Mouse (Mus musculus) cerebellum, postnatal 14 days (tissue): ENCODE measurements around the gene Rpl10a.
A peak's percentile ranks its signal among the peaks of the same experiment; 100 is the strongest.

ENCODE experiments used
- DNase-seq, 2 experiments: peaks; one replicate each; pipeline ENCODE4 v3.0.0; 2021; ENCODE audit warnings: mixed read lengths in 2 of 2

The Rpl10a gene

GRCm38 (mm10) chr17:28360531-28361277 is 32.4 kb downstream of the Rpl10a start:
- DNase-seq = no peak

DNA sequence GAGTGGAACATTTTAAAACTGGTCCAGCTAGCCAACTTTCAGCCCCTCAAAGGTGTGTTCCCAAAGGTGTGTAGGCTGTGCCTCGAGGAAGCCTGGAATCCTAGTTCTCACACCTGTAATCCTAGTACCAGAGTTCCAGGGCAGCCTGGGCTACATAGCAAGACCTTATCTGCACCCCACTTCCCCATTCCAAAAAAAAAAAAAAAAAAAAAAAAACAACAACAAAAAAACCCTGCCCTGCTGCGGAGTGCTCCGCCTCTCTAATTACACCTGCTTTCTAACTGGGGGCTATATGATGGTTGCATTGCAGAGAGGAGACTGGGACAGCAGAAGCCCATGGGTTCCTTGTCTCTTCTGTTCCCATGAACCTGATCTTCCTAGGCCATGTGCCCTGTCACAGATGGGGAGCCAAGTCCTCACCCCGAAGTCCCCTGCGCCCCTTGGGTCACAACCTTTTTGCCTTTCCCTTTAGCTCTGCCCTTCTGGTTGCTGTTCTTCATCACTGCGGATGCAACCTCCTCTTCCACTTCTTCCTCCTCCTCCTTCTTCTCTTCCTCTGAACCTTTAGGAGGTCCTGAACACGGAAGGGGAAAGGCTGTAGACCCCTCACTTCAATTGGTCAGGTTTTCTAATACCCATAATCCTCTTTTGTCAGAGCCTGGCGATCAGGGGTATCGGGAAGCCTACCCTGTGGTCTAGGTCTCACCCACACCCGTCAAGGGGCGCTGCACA is 33.8 kb downstream of the Rpl10a start:
- no peak for DNase-seq

DNA sequence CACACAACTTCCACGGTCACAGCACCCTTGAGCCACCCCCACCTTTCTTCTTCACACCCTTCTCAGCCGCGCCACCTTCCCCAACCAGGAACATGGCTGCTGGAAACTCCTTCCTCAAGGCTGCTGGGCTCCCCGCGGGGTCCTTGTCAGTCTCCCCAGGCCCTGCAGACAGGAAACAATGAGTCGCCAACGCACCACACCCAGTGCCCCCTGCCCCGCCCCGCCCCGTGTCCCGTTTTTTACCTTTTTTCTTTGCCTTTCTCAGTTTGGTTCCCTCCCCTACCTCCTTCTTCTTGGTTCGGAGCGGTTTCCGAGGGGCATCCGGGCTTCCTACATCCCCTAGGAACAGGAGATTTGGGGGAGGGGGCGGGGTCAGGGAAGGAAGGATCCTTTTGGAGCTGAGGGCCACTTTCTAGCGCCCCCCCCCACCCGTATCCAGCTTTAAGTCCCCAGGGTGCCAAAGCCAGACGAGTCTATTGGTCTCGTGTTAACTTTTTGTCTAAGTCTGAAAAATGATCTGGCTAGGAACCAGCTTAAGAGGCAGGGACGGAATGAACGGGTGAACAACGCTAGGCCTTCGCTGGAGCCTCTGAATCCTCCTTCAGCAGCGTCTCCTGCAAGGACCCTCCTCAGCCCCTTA is 34.5 kb downstream of the Rpl10a start:
- no peak for DNase-seq

GRCm38 (mm10) chr17:28363507-28363906 is 35.2 kb downstream of the Rpl10a start:
- DNase-seq = no peak

- DNase-seq = no peak
These were observed 36.9 kb downstream of the Rpl10a start, which contains the start of gene Tulp1 for GRCm38 (mm10) chr17:28365122-28365521. TSS of gene Tulp1 (minus strand) at chr17:28365222.

DNA sequence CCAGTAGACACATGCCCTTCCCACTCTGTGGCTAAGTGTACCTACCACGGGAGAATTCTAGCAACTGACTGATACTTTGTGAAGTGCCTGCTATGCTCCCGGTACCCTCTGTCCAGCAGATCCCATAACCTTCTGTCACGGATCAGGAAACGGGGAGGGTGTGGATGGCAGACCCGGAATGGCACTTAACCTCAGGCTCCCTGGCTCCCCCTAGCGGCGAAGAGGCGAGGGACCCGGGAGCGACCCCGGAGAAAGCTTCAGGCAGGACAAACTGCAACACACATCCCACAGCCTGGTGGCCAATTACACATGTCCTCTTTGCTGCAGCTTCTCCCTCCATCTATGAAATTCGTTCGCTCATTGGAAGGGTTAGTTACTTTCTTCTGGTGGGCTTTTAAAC is 40.2 kb downstream of the Rpl10a start:
- peak; percentile 77 to 84 for DNase-seq

DNA sequence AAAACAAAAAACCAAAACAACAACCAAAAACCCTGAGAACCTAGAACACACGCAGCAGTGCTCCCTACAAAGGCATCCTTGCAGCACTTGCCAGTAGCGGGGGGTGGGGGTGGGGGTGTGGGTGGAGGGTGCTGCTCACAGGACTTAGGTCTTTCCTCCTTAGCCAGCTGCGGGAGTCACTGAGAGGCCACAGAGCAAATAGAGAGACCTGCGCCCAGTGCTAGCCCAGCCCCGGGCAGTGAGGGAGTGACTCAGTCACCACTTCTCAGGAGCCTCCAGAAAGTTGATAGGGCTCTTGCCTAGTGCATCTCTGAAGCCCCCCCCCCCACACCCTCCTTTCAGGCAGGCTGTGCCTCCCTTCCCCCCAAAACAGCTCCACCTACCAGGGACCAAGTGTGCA is 40.8 kb downstream of the Rpl10a start:
- no peak for DNase-seq

- DNase-seq = no peak
These were observed 43.0 kb downstream of the Rpl10a start for GRCm38 (mm10) chr17:28371286-28371685.

DNA sequence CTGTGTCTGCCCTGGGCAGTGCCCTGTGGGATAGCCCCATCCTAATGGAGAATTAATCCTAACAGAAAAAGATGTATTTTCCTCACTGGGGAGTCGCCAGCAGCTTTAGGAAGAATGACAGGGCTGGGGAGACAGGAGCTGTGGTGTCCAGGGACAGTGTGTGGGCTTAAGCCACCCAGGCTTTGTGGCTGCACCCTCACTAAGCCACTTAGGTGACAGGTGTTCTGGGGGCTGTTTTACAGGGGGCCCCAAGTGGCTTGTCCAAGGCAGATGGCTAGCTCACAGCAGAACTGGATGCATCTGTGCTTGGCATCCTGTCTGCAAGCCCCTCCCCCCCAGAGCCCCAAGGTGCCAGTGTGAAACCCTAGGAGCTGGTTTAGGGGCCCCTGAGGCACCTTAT is 43.7 kb downstream of the Rpl10a start:
- no peak for DNase-seq

GRCm38 (mm10) chr17:28373821-28374220 is 45.5 kb downstream of the Rpl10a start:
- peak; percentile 47 to 61 for DNase-seq

- DNase-seq = no peak
These were observed 46.2 kb downstream of the Rpl10a start for GRCm38 (mm10) chr17:28374494-28374893.

DNA sequence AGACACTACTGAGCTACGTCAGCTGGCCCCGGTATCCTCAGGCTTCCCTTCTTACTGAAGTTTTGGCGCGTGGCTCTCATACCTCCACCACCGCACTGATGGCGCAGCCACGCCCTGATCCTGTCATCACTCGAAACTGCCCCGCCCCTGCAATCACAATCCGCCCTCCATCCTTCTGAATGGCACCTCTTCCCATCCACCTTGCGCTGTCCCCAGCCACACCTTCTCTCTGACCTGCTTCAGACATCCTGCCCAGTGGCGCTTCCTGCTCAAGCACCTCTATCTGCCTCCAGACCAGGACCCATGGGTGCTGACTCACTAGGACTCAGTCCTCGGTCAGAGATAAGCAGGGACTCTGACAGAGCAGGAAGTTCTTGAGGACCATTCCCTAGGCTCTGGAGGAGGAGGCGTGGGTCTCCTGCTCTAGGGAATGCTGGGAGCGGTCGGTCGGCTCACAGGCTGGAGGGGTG is 47.4 kb downstream of the Rpl10a start:
- DNase-seq = no peak

DNA sequence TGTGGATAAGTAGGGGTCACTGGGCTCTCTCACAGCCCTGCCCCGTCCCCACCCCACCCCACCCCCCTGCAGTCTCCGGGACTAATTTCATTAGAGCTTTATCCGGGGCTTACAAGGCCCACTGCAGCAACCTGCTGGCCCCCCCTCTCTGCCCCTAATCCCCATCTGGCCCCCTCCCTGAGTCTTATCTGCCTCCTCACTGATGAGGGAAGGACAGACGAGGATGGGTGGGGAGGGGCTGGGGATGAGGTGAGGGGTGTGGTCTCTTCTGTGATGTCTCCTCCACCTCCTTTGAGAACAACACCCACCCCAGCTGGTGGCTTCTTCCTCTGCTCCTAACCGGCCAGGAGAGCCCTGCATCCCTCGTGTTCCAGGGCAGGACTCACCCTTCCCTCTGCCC is 52.0 kb downstream of the Rpl10a start:
- no peak for DNase-seq
